Mouse (Mus musculus) G1E (cell line): ENCODE data around the gene Prrg2.

Experiments used
- CTCF ChIP-seq: IDR thresholded peaks from 2 replicates; pipeline ENCODE4 v1.5.1; 2012; ENCODE audit warnings: low read depth, low read length, inconsistent platforms, mixed read lengths
- GATA1 ChIP-seq: IDR thresholded peaks from 2 replicates; pipeline ENCODE4 v1.6.1; 2012; ENCODE audit warnings: borderline replicate concordance, low read length, inconsistent platforms, mixed read lengths
- GATA2 ChIP-seq: IDR thresholded peaks from 2 replicates; pipeline ENCODE4 v1.6.1; 2012; ENCODE audit warnings: low read depth, low read length, inconsistent platforms, borderline replicate concordance
- POLR2AphosphoS5 ChIP-seq: IDR thresholded peaks from 2 replicates; pipeline ENCODE4 v1.6.1; 2012; ENCODE audit warnings: low read depth, low read length, inconsistent platforms; ENCODE audit not compliant: insufficient replicate concordance
- TAL1 ChIP-seq: conservative IDR thresholded peaks from 2 replicates; pipeline ENCODE4 v1.6.1; 2012; ENCODE audit warnings: low read depth, low read length, inconsistent platforms, mixed read lengths

DNA sequence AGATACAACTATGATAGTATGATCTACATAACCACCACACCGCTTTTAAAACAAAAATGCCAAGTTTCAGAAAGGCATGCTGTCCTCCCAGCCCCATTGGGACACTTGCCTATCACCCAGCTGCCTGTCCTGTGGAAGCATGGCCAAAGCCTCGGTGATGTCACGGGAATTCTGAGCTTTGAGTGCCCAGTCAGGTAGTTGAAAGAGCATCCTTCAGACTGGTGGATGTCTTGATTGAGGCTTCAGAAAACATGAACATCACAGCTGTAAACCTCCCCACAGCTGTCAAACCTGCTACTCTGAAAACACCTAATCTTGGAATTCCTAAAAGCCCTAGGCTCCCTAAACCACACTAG lies 48.4 kb downstream of the Prrg2 start:
- TF ChIP-seq CTCF (no peak), GATA2 (no peak), TAL1 (no peak), POLR2AphosphoS5 (no peak), GATA1 (no peak)
